Mouse (Mus musculus): ENCODE results near the gene Usmg5. TPM values are rescaled to one million over a fixed set of nuclear protein-coding genes. Genes with fewer than 3 reads are reported as not detected.

Usmg5 gene
- polyA plus RNA-seq, 1 experiment from 2014 or later = 1,355 TPM

DNA sequence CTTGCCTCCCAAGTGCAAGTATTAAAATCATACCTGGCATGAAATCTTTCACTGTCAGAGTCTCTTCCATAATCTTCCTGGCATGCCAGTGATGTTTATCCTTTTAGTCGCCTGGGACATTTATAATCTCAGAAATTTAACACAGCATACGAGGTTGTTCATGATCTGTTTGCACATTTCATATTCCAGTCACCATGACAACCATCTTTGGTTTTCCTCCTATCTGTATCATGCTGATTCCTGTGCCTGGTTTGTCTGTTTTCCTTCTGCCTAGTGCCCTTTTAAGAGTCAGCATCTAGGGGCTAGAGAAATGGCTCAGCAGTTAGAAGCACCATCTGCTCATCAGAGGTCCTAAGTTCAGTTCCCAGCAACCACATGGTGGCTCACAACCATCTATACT, 28.2 kb upstream of the Usmg5 start:
- Histone ChIP-seq H3K9me3 (no peaks in the 10 kb centered on the region), H3K9ac (no peak overlapping the region), H3K4me2 (no peak overlapping the region), H3K36me3 (replicated peaks) (peaks cover 43% of the 10 kb centered on the region), H3K4me1 (no peaks in the 10 kb centered on the region), H3K27me3 (replicated peaks) (no peaks in the 10 kb centered on the region), H3K4me3 (no peak overlapping the region), H3K27ac (no peak overlapping the region)
- 82% methylated on average over 2 of the region's 2 CpGs for WGBS
- no peak for ATAC-seq (replicated peaks)

DNA sequence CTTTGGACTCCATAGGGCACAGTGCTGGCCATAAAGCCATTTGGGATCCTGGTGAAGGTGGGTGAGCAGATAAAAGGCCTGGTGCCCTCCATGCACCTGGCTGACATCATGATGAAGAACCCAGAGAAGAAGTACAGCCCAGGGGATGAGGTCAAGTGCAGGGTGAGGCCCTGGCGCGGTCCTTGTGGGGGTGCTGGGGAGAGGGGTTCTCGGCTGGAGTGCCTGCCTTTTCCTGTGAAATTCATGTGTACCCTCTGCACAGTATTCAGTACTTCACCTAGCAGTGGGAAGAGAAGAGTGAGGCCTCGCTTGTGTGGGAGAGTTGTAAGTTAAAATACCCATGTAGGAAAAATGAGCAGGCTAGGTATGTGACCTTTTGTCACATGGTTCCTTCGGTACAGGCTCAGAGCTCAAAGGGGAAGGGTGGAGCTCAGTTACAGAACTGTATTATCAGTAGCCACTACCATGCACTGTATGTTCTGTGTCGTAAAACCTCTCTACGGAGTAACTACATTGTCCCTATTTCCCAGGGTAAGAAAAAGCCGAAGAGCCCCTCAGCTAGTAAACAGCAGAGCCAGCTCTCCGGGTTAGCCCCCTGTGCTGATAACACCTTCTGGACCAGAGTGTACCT, 14.3 kb upstream of the Usmg5 start:
- H3K4me2 ChIP-seq = no peak overlapping the region
- 94% methylated on average over 9 of the region's 9 CpGs for WGBS
- no peaks in the 10 kb centered on the region for H3K27me3 ChIP-seq (replicated peaks)
- no peak overlapping the region for H3K27ac ChIP-seq
- H3K4me1 ChIP-seq = no peaks in the 10 kb centered on the region
- H3K4me3 ChIP-seq = no peak overlapping the region
- H3K9ac ChIP-seq = no peak overlapping the region
- peaks cover 75% of the 10 kb centered on the region for H3K36me3 ChIP-seq (replicated peaks)
- ATAC-seq (replicated peaks) = no peak
- no peaks in the 10 kb centered on the region for H3K9me3 ChIP-seq

DNA sequence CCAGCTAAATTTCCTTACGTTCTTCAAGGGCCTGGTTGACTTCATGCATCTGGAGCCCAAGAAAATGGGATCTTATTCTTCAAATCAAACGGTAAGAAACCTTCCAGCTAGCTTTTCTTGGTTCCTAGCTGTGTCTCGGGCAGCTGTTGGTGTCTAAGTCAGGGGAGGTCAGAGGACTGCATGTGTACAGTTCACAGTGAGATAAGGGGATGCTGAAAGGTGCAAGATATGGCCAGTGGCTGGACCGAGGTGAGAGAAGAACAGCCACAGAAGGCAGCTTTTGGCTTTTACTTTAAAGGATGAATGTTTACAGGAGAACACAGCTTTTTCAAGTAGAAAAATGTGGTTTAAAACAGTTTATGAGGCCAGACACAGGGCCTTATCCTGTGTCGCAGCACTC, 10.6 kb upstream of the Usmg5 start:
- H3K27ac ChIP-seq = no peak overlapping the region
- no peaks in the 10 kb centered on the region for H3K9me3 ChIP-seq
- peaks cover 62% of the 10 kb centered on the region for H3K36me3 ChIP-seq (replicated peaks)
- no peaks in the 10 kb centered on the region for H3K27me3 ChIP-seq (replicated peaks)
- H3K4me3 ChIP-seq = no peak overlapping the region
- WGBS = 96% methylated on average over 5 of the region's 5 CpGs
- ATAC-seq (replicated peaks) = no peak
- no peak overlapping the region for H3K4me2 ChIP-seq
- no peaks in the 10 kb centered on the region for H3K4me1 ChIP-seq
- H3K9ac ChIP-seq = no peak overlapping the region

DNA sequence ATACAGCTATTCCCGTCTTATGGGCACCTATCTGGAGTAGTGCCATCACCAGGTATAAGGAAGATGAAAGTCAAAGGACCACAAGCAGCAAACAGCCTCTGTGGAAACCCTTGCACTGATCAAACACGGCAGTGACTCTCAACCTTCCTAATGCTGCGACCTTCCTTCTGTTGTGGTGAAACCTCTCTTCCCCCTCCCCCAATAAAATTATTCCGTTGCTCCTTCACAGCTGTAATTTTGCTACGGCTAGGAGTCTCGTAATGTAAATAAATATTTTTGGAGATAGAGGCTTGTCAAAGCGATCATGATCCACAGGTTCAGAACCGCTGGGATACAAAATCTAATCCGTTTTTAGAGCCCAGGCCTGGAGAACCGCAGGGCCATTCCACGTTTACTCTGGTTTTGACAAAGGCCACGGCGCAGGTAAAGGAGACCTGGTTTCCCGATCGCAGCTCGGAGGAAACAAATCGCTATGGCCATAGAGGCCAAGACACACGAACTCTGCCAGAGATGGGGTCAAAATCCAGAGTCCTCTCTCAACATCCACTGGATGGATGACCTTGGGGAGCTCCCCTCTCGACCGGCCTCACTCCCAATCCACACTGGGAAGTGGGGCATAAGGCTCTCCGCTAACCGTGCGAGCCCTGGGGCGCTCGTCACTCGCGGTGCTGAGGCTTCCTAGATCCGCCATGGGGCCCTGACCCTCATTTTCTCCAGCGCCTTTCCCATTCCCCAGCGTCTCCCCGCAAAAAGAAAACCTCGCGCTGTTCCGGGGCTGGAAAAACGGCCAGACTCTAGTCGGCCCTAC, 525 bp downstream of the Usmg5 start:
- Histone ChIP-seq H3K27me3 (replicated peaks) (no peaks in the 10 kb centered on the region), H3K36me3 (replicated peaks) (peaks cover 16% of the 10 kb centered on the region), H3K27ac (peak overlapping the region; percentile 82), H3K9ac (peak overlapping the region; percentile 95), H3K4me1 (peaks cover 32% of the 10 kb centered on the region), H3K9me3 (no peaks in the 10 kb centered on the region), H3K4me2 (peak overlapping the region; percentile 84), H3K4me3 (peak overlapping the region; percentile 85)
- ATAC-seq (replicated peaks) = peak; percentile 75
- 2% methylated on average over 36 of the region's 36 CpGs for WGBS

- no peak overlapping the region for H3K9ac ChIP-seq
- no peaks in the 10 kb centered on the region for H3K9me3 ChIP-seq
- ATAC-seq (replicated peaks) = no peak
- no peaks in the 10 kb centered on the region for H3K27me3 ChIP-seq (replicated peaks)
- H3K4me2 ChIP-seq = no peak overlapping the region
- H3K4me3 ChIP-seq = no peak overlapping the region
- 92% methylated on average over 3 of the region's 3 CpGs for WGBS
- H3K36me3 ChIP-seq (replicated peaks) = peaks cover 25% of the 10 kb centered on the region
- H3K27ac ChIP-seq = no peak overlapping the region
- peaks cover 32% of the 10 kb centered on the region for H3K4me1 ChIP-seq
These were observed 2.2 kb downstream of the Usmg5 start for GRCm38 (mm10) chr19:47088226-47088625.

- Histone ChIP-seq H3K27me3 (replicated peaks) (no peaks in the 10 kb centered on the region), H3K27ac (peak overlapping the region; percentile 89), H3K4me2 (peak overlapping the region; percentile 75), H3K4me3 (peak overlapping the region; percentile 99), H3K9ac (peak overlapping the region; percentile 90), H3K9me3 (no peaks in the 10 kb centered on the region), H3K4me1 (peaks cover 12% of the 10 kb centered on the region), H3K36me3 (replicated peaks) (peaks cover 10% of the 10 kb centered on the region)
- WGBS = under 1% methylated on average over 59 of the region's 72 CpGs
- peak; percentile 91 for ATAC-seq (replicated peaks)
These were observed 22.4 kb downstream of the Usmg5 start for GRCm38 (mm10) chr19:47067924-47068611.

- peak; percentile 88 for ATAC-seq (replicated peaks)
- Histone ChIP-seq H3K4me1 (peaks cover 12% of the 10 kb centered on the region), H3K9ac (peak within 1 kb of the TSS; percentile 90), H3K27ac (peak within 1 kb of the TSS; percentile 89), H3K36me3 (replicated peaks) (peaks cover 7% of the 10 kb centered on the region), H3K9me3 (no peaks in the 10 kb centered on the region), H3K27me3 (replicated peaks) (no peaks in the 10 kb centered on the region), H3K4me3 (peak within 1 kb of the TSS; percentile 99), H3K4me2 (peak within 1 kb of the TSS; percentile 75)
- WGBS = 11% methylated on average over 49 of the region's 49 CpGs
These were observed 23.2 kb downstream of the Usmg5 start, which contains the start of gene Taf5 for GRCm38 (mm10) chr19:47067096-47067882. Gene Taf5 (plus strand): TSS chr19:47067746.

DNA sequence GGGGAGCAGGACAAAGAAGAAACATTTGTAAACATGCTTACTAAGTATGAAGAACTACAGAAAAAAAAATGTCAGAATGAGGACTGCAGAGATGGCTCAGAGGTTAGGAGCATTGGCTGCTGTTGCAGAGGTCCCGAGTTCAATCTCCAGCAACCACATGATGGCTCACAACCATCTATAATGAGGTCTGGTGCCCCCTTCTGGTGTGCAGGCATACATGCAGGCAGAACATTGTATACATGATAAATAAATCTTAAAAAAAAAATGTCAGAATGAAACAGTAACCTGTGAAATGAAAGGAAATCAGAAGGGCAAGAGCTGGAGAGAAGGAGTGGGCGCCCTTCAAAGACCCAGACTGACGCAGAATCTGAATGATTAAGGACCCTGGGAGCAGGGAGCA, 24.6 kb downstream of the Usmg5 start:
- H3K36me3 ChIP-seq (replicated peaks) = no peaks in the 10 kb centered on the region
- H3K9ac ChIP-seq = no peak overlapping the region
- no peak for ATAC-seq (replicated peaks)
- no peaks in the 10 kb centered on the region for H3K9me3 ChIP-seq
- H3K27me3 ChIP-seq (replicated peaks) = no peaks in the 10 kb centered on the region
- peaks cover 12% of the 10 kb centered on the region for H3K4me1 ChIP-seq
- 93% methylated on average over 3 of the region's 3 CpGs for WGBS
- H3K4me2 ChIP-seq = no peak overlapping the region
- no peak overlapping the region for H3K4me3 ChIP-seq
- no peak overlapping the region for H3K27ac ChIP-seq

GRCm38 (mm10) chr19:47057684-47058083, 32.8 kb downstream of the Usmg5 start:
- H3K27ac ChIP-seq = no peak overlapping the region
- no peaks in the 10 kb centered on the region for H3K9me3 ChIP-seq
- H3K4me1 ChIP-seq = no peaks in the 10 kb centered on the region
- no peak overlapping the region for H3K4me3 ChIP-seq
- no peak overlapping the region for H3K4me2 ChIP-seq
- H3K36me3 ChIP-seq (replicated peaks) = no peaks in the 10 kb centered on the region
- 0 out of 2 replicates have a peak, but pooled peaks cover 2% of the 10 kb centered on the region for H3K27me3 ChIP-seq (replicated peaks)
- no peak for ATAC-seq (replicated peaks)
- H3K9ac ChIP-seq = no peak overlapping the region
- 79% methylated on average over 1 of the region's 1 CpGs for WGBS

DNA sequence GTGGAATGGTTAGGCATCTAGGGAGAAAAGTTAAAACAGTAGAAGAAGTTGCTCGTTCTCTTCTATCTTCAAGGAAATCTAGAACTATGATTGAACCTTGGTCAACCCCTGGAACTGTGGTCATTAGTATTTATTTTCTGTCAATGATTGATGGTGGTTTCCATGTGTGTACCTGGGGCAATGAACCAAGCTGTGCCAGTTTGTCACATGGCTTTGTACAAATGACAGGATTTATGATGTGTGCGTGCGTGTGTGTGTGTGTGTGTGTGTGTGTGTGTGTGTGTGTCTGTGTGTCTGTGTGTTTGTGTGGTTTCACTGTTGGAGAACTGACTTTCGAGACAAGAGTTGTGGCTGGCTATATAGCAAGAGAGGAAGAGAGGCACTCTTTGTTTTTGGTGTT, 37.0 kb downstream of the Usmg5 start:
- Histone ChIP-seq H3K36me3 (replicated peaks) (no peaks in the 10 kb centered on the region), H3K27ac (no peak overlapping the region), H3K4me2 (no peak overlapping the region), H3K27me3 (replicated peaks) (0 out of 2 replicates have a peak, but pooled peaks cover 2% of the 10 kb centered on the region), H3K4me1 (peaks cover 15% of the 10 kb centered on the region), H3K4me3 (no peak overlapping the region), H3K9ac (no peak overlapping the region), H3K9me3 (no peaks in the 10 kb centered on the region)
- 94% methylated on average over 4 of the region's 4 CpGs for WGBS
- ATAC-seq (replicated peaks) = no peak

- Histone ChIP-seq H3K36me3 (replicated peaks) (no peaks in the 10 kb centered on the region), H3K9ac (no peak overlapping the region), H3K4me1 (peaks cover 18% of the 10 kb centered on the region), H3K4me2 (no peak overlapping the region), H3K27ac (no peak overlapping the region), H3K27me3 (replicated peaks) (0 out of 2 replicates have a peak, but pooled peaks cover 2% of the 10 kb centered on the region), H3K4me3 (no peak overlapping the region), H3K9me3 (no peaks in the 10 kb centered on the region)
- ATAC-seq (replicated peaks) = no peak
- 90% methylated on average over 4 of the region's 4 CpGs for WGBS
These were observed 37.5 kb downstream of the Usmg5 start for GRCm38 (mm10) chr19:47052927-47053326.

All from midbrain, embryonic 15.5 days (tissue).